Mouse (Mus musculus) right cerebral cortex, postnatal 4 days (tissue): ENCODE data around the gene Ppp3ca.

Source experiments
- DNase-seq: peaks from one replicate; pipeline ENCODE4 v3.0.0-alpha.2; 2022

The Ppp3ca gene

DNA sequence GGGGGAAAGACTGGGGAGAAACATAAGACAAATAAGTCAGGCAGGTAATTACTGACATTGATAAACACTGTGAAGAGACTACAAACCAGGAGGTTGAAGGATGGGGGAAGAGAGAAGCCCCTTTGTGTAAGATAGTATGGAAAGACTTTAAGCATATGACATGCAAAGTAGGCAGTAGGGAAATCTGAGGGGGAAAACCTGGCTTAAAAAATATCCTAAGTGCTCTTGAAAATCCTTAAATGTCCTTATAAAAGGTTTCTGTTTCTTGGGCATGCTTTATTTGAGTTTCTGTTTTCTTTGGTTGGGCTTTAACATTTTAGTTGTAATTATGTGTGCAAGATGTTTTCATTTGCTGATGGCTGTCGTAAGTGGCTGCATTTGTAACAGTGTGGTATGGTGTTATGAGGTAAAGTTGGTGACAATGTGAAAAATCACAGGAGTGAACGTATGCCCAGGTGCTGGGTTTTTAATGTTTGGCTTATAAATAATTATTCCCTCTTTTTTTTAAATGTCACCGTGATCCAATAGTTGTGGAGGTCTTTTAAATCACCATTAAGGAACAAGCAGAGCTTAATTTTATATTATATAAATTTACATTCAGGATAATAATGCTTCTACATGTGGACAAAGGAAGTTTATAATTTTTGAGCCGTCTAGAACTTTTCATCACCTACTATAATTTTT is 195.4 kb downstream of the Ppp3ca start:
- DNase-seq: no peak

DNA sequence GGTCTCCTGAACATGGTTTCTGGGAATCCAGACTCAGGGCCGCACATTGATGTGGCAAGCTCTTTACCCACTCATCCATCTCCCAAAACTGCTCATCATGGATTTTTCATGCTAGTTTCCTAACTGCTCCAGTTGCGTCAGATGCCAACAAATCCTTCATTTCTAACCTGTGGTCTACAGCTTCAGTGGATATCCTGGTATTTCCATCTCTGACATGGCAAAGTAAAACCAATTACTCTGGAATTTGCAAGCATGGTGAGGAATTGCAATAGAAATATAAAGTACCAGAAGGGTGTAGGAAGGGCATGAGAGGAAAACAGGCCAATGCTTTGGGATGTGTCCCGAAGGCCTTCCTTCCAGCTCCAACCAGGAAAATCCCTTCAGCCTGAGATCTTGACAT is 196.2 kb downstream of the Ppp3ca start:
- DNase-seq: no peak

DNA sequence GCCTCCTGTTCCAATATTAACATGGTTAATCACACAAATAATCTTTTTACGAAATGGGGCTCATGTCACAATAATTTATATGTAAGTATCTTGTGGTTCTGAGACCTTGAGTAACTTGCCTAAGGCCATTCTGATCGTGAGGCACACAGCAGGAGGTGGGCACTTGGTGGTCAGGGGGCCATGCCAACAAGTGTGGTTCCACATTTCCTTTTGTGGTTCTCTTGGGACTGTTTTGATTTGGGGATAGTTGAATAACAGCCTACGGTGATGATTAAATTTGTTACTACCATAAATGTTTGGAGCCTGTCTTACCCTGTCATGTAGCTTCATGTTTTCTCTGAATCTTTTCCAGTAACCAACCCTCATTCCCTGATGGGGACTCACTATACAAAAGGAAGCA is 196.6 kb downstream of the Ppp3ca start:
- DNase-seq: no peak

DNA sequence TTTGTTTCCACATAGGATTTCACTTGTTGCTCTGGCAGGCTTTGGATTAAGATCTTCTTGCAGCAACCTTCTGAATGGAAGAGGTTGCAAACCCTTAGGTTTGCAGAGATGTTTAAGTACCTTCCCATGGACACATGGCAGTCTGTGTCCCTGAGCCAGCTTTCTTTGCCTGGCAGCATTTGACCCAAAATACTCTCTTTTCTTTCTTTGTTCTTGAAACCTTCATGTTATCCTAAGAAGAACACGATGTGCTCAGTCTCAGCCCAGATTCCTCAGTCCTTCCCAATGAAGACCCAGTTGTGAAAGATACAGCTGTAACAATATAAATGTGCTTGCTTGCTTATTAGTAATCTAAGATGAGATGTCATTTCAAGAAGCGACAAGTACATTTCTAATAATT is 197.4 kb downstream of the Ppp3ca start:
- no peak for DNase-seq

DNA sequence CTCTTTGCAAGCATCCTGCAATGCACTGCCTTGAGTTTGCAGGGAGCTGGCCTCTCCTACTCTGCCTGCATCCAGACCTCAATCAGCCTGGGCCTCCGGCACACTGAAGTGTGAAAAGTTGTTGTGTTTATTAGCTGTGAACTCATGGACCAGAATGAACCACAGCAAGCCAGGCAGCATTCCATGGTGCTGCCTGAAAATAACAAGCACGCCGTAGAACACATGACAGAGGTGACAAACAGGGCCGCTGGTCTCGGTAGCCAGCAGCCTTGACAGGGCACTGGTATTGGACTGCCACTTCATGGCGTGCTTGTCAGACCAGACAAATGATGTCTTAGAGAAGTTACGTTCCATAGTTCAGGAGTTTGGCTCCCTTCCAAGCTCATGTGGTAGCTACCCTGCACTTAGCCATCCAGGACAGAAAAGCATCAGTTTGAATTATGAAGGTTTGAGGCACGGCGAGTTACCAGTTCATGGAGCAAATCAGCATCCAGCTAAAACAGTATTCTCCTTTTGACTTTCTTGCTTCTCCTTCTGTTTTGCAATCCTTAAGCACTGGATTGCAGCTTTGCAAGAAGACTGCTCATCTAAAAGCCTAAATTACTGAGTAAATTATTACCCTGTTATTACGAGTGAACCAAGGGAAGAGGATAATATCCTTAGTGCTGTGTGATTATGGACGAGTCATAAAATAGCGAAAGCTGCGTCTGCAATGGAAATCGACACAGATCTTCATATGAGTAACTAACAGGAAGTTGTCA is 202.0 kb downstream of the Ppp3ca start:
- no peak for DNase-seq

DNA sequence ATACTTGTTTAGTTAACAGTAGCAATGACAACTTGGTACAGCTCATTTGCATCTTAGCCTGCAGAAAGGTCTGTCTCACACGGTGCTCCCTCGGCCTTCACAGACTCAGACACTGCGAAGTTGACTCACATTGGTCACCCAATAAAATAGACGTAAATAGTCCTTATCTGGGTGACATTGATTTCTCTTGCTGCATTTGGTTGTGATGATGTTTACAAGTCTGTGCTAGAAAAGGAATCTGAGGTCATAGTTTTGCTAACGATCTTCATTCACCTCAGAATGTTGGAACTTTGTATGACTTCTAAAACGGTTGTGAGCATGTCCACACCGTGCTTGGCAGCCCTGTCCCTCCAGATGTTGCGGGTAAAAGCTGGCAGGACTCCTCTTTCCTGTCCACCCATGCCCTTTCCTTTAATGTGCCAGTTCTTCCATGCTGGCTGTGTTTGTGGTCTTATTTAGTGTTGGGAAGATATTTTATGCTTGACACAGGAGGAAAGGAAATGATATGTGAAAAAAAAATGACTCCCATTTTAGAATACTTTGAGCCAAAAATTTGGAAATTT is 202.7 kb downstream of the Ppp3ca start:
- no peak for DNase-seq

DNA sequence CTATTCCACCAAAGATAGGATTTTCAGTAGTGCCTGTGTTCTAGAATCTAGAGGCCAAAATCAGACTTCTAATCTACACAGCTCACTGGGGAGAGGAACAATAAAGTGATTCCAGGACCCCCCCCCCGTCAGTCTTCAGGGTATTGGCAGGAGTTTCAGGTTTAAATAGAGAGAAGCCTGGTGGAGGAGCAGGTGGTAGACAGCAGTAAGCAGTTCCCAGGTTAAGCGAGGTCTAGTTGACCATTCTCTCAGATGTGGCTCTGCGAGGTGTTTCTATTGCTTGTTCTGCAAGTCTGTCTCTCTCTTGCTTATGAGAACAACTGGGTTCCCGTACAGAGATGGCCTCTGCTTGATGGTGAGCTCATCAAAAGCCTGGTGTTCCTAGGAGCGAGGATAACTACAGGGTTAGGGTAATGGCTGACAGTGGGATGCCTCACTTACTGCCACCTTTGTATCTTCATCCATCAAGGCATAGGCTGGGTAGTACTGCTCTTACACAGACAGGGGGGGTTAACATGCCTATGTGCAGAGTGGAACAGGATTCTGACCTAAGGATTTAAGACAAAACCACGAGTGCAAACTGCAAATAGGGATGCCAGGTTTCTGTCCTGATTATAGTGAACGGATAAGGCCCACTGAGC is 204.0 kb downstream of the Ppp3ca start:
- DNase-seq: no peak

DNA sequence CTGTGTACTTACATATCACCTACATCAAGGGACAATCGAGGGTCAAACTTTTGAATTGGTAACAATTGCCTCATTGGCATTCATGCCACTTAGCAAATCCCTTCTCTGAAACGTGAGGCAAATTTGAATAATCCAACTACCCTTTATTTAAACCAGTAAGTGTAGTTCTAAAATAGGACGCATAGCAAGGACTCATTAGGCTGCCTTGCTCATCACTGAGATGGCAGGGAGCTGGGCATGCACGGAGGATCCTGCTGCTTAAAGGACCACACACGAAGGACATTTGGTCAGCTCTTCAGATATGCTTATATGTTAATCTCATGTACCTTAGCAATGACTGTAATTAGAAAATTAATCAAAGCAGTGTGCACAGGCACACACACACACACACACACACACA is 204.6 kb downstream of the Ppp3ca start:
- DNase-seq: no peak

DNA sequence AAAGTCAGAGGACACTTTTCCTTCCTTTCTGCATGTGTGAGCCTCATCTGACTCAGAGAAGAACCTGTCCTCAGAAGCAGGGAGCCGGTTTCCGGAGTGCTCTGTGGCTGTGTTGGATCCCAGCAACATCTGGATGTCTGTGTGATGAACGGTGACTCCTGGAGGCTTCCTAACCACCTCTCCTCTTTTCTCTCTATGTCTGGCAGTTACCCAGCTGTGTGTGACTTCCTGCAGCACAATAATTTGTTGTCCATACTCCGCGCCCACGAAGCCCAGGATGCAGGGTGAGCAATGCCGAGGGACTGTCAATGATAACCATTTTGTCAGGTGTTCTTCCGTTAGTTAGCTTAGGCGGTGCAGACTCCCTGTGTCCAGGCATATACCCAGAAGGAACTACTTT is 217.8 kb downstream of the Ppp3ca start:
- DNase-seq: no peak

DNA sequence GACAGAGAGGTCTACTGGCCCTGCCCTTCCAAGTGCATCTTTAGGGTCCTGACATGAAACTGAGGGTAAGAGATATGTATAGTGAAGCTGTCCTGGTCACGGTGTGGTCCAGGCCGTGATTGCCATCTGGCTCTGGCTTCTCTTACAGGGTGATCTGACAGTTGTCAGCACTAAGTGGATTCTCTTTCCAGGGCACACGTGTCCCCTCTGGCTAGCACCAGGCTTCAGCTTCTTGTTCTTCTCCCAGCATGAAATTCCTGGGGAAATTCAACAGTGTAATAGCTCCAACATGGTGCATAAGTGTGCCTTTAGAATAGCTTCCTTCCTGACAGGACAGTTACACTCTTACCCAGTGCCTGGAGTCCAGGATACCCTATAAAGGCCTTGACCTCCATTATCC is 222.2 kb downstream of the Ppp3ca start:
- DNase-seq: no peak

DNA sequence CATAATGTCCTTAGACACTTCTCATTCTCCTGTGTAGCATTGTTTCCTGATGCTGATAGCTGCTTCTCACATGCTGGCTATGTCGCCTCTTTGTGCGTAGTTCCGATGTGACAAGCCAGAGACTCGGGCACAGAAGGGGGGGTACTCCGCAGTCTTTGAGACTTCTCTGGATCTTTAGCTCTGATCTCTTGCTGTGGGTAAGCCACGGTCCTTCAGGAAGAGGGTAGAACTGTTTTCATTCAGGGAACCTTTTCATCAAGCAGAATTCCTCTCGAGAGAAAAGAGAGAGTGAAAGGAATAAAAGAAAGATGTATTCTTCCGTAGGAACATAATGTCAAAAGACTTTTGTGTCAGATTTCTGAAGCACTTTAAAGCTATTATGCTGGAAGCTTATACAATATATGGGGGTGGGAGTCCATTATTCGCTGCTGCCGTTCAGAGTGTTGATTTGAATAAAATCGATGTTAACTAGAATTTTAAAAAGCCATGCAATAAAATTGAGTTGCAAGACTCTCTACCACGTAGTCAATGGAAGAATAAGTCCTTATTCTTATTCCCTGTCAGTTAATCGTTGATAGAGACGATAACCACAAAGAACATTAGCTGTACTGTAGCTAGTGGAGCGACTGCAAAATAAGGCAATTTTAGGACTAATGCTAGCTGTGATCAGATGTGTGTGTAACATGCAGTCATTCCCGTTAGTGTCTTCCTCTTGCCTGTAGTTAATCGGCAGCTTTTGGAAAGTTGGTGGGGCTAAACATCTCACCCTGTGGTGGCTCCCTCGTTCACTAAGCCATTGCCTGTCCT is 223.9 kb downstream of the Ppp3ca start:
- DNase-seq: no peak

DNA sequence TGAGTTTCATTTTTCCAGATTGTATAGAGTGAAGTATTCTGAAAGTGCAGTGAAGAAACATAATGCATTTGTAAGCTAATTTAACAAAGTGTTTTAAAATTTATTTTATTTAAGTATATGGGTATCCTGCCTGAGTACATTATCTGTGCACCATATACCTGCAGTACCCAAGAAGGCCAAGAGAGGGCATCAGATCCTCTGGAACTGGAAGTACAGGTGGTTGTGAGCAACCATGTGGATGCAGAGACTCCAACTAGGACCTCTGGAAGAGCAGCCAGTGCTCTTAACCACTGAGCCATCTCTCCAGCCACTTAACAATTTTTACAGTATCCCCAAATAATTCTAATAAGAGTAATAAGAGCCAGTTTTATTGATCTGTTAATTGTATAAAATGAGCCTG is 225.6 kb downstream of the Ppp3ca start:
- no peak for DNase-seq

DNA sequence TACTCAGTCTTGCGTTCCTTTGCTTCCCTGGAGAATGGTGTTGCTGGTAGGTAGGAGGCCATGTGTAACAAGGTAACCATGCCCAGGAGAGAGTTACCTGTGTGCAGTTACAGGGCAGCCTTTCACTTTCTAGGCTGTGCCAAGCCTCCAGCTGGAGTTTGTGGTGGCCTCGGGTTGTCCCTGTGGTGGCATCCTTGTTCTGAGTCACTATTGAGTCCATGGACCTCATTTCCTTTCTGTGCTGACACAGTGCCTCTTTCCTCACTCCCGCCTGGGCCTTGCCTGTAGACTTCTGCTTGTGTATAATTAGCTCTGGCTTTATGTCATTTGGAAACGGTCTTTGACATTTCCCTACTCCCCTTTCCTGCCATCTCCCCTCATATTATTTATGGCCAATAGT is 226.4 kb downstream of the Ppp3ca start:
- DNase-seq: no peak

DNA sequence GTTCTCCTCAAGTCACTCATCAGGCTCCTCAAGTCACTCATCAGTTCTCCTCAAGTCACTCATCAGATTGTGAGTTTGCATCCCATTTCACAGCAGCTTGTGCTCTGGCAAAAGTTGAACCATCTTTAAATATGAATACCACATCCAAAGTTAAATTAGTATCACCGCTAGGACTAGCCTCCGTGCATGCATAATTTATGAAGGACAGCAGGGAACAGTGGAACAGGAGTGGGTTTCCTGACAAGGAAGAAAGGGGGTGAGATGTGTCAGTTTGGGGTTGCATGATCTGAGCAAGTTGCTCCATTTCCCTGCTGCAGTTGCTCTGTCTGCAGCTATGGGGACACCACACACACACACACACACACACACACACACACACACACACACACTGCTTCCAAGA is 229.8 kb downstream of the Ppp3ca start:
- DNase-seq: no peak

DNA sequence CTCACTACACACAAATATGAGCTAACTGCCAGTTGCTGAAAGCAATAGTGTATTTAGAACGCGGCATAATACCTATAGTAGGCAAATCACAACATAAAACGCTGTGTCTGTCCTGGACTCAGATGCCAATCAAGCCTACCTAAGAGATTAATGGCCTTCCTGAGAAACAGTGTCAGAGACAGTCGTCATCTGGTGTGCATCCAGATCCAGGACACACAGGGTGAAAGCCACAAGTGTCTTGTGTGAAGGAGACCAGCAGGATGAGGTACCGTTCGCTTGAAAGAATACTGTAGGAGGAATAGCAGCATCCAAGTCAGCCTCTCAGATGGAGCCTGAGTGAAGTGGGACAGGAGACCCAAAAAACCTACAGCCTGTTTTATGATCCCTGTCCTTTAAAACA is 231.1 kb downstream of the Ppp3ca start:
- no peak for DNase-seq

DNA sequence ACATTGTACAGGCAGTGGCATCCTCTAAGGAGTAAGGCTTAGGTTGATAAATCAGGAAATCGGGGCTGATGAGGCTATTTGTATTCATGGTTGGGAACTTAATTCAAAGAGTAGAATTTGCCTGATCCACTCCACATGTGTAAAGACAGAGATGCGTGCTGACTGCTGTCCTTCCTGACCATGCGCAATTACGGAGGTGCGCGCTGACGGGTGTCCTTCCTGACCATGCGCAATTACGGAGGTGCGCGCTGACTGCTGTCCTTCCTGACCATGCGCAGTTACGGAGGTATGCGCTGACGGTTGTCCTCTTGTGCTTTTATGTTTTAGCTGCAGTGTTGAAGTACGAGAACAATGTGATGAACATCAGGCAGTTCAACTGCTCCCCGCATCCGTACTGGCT is 232.9 kb downstream of the Ppp3ca start:
- no peak for DNase-seq

DNA sequence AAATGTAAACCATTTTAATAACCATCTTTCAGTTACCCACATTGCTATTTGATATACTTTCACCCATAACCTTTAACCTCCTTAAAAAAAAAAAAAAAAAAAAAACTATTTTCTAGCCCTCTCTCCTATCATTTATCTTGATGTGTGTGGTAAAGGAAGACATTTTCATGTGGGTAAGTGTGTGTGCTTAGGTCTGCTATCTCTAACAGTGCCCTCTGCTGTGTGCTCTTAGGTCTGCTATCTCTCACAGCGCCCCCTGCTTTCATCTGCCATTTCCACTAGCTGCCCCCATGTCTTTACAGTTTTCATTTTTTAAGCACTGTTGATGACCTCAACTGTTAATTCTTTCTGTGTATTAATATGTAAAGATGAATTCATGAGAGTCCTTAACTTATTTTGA is 235.7 kb downstream of the Ppp3ca start:
- DNase-seq: peak; percentile 17

DNA sequence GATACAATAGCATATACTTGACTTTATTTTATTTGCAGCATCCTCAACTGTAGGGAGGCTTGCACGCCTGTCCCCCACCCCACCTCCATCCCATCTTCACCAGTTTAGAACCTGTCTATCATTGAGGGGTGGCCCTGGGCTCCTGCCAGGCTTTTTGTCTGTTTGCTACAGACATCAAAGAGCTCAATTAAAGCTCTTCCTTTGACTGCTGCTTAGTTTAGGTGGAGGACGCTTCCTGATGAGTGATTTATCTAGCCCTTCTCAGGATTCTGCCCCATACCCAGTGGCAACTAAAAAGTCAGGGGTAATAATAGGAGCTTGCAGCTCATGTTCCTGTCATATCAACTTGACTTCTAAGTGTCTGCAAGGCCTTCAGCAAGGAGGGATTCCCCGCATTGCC is 239.6 kb downstream of the Ppp3ca start:
- DNase-seq: no peak

DNA sequence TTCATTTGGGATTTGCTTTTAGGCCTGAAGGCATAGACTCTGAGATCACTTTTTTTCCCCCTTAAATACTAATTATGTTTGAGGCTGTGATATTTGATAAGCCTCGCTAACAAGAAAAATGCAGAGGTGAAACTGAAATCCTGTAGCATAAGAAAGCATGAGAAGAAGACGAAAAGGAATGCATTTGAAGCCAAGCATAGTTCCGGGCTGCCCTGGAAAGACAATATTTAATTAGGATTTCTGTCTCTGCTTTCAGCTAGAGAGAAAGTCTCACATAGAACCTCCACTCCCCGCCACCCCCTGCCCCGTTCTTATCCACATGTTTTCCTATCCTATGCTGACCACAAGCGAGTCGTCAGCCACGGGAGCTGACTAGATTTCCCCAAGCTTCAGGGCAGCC is 241.4 kb downstream of the Ppp3ca start:
- DNase-seq: no peak

DNA sequence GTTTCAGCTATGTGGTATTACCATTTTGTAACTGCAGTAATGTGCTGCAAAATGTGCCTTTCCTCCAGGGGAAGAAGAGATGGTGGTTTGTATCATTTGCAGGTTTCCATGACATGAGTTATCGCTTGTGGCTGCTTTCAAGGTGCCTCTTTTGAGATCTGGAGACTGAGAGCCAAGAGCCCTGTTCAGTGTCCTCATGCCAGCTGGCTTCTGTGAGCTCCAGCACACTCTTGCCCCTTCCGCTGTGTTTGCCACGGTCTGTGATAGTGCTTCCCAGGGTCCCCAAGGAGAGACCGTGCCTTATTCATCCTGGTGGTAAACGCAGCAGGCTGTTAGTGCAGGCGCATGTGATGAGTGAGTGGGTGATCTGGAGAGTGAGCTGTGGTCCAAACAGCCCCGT is 247.2 kb downstream of the Ppp3ca start:
- DNase-seq: no peak

DNA sequence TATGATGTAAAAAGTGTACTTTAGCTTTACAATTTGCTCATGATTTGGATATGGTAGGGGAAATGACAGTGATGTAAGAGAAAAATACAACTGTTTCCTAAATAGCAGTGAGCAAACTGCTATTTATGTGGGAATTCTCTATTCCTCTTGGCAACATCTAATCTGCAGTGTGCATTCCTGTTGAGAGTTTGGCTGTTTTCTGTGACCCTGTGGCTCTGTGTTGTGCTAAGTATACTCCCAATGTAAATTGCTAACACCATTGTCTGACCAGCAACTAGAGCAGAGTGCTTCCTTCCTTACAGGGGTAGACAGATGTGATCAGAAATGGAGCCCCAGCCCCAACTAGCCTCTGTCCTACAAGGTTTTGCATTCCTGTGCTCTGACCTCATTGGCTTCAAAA is 263.1 kb downstream of the Ppp3ca start:
- no peak for DNase-seq

DNA sequence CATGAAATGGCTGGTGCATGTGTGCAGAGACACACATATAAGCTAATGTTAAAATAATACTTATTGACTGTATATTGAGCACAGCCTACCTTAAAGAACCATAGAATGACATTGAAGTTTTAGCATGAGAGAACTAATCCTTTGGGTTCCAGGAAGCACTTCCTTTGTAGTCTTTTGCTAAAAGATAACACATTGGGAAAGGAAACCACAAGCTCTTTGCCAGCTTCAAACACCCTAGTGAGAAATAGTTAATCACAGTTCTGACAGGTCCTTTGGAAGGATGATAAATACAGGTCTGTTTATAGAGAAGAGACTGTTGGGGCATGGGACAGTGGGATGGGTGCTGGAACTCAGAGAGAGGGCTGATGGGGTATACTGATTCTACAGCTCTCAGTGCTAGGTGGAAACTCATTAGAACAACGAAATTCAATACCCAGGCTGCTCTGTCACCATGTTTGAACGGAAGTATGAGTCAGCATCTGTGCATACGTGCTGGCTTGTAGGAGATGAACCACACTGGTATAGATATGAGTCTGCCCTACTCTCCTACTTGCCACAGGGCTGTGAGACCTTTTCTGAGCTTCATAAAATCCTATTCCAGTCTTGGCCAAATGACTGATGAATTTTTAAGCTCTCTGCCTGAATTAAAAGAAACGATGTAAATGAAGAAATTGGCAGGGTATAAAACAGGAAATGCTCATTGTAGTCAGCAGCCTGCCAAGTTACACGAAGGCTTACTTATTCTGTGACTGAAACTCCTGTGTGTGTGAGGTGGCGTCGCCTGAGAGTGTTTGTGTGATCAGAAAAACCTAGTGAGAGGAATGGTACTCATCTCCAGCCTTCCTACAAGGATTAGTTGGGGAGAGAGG is 271.0 kb downstream of the Ppp3ca start:
- DNase-seq: no peak
